Comparison of ENCODE assay signal across 15 mouse cellular contexts in genomic region chr11:61757151-61757550, GRCm38 (mm10). TPM values are rescaled to one million over a fixed set of nuclear protein-coding genes. Genes with fewer than 3 reads are reported as not detected.
"Had no signal": no experiment of that assay in that cellular context is flagged by ENCODE, and none has a peak within 500 bp of the region (broad histone marks: within the 10 kb centered on the region; RNA-seq: fewer than 3 reads in every experiment).

No protein-coding gene starts in this region.

- H3K4me2 ChIP-seq: midbrain, embryonic 13.5 days had no signal

- H3K4me3 ChIP-seq: left cerebral cortex, adult 2 months; limb, embryonic 10.5 days; midbrain, embryonic 13.5 days had no signal

- H3K27ac ChIP-seq: left cerebral cortex, adult 2 months; limb, embryonic 10.5 days; midbrain, embryonic 13.5 days had no signal

- ATAC-seq: lung, postnatal 0 days; midbrain, embryonic 13.5 days had no signal

- H3K27me3 ChIP-seq: midbrain, embryonic 13.5 days had no signal

- H3K9ac ChIP-seq: midbrain, embryonic 13.5 days had no signal

- H3K9me3 ChIP-seq: limb, embryonic 10.5 days; midbrain, embryonic 13.5 days had no signal

- DNase-seq: kidney, adult 8-10 months; kidney, postnatal 25 days; lung, adult 2 months; lung, postnatal 36 days; right cerebral cortex, postnatal 14 days; thymus, adult 18-20 months; thymus, postnatal 25 days had no signal

RNA-seq across cellular contexts. Expression of gene Slc5a10, which starts 36.5 kb away (rescaled TPM):
- total RNA-seq: left cerebral cortex, adult 2 months; megakaryocyte progenitor cell, adult 5-6 weeks; midbrain, postnatal 0 days had no signal
- polyA plus RNA-seq: lung, adult 2 months; neural tube, embryonic 14.5 days; stomach, embryonic 14.5 days had no signal
